Mouse (Mus musculus): ENCODE data around the gene Mfap3.

GRCm38 (mm10) chr11:57524597-57524996 lies 6.1 kb downstream of the Mfap3 start:
- TF ChIP-seq EP300 (IDR thresholded peaks at IDR 0.05; ENCODE audit: low read depth) (no peak), CTCF (IDR thresholded peaks at IDR 0.05; ENCODE audit: low read depth) (no peak)

All from liver, embryonic 14.5 days (tissue).